Mouse (Mus musculus) kidney, postnatal 4 days (tissue): ENCODE measurements at regions not wholly inside any gene's neighbourhood (a gene's known extent, or its start where the extent isn't known, plus 50 kb on each side); places are given as distances from the start of the nearest gene placed in this dataset.

Experiments
- DNase-seq, 2 experiments: peaks; one replicate each; pipeline ENCODE4 v3.0.0; 2021; ENCODE audit warnings: mixed read lengths in 2 of 2

DNA sequence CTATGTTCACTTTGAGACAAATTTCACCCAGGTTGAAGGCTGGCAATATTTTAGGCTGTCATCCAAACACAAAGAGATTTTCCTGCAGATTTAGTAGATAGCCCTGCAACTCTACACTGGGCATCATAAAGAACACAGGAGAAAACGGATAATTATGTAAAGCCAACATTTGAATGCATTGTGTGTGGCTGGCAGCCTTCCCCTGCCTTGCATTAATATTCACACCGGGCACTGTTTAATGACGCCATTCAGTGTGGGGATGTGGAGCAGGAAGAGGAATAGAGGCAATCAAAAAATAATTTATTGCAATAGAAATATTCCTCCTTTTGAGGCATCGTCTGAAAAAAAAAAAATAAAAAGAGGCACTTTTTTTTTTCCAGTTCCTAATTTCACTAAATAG is 105.7 kb downstream of the Samd5 start:
- DNase-seq, result no peak

DNA sequence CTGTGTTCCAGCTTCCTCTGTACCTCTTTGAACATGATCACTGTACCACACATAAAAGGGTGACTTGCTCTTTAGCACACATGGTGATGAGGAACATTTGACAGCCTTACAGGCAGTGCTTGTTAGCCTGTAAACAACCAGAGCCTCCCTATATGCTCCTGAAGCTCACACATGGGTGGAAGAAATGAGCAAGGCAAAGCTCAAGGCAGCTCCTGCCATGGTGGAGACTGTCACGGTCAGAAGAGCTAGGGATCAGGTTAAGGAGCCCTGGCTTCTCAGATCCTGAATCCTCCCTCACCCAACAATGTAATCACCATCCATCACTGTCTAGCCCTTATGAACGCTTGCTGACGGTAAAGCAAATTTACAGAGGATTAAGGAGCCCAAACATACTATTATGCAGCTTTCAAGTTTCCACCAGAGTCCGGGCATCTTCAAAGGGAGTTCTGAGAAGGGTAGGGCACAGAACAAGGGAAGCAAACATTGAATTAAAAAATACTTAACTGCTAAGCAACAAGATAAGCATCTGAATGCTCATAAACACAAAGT is 117.4 kb downstream of the Samd5 start:
- no peak for DNase-seq

DNA sequence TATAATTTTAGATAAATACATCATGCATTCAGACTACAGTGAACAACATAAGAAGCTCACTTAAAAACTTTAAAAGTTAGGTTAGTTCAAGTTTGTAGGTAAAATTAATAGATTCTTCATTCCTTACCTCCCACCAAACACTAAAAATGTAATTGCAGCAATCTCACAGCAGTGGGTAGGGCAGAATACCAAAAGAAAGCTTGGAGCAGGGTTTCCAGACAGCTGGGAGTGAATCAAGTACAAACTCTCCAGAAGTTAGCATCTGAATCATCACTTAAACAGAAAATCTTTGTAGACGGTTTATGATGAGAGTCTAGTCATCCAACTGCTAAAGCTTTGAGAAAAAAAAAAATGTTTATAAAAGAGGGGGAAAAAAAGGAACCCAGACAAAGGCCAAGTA is 117.9 kb downstream of the Samd5 start:
- no peak for DNase-seq

DNA sequence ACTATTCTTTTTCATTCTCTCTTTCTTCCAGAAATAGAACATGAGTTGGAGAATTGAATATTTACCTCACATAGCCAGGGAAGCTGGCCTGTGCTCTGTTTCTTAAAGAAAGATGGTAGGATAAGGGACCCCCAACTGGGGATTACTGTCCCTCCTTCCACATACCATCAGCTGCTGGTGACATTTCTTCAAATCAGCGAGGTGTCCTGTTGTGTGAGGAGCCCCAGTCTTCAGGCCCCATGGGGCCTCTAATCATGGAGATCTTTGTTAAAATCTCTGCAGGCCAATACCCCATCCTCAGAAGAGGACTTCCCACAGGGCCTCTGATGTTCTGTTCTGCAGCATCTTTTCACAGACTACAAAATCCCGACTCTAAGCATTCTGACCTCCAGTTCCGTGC is 121.1 kb downstream of the Samd5 start:
- no peak for DNase-seq

DNA sequence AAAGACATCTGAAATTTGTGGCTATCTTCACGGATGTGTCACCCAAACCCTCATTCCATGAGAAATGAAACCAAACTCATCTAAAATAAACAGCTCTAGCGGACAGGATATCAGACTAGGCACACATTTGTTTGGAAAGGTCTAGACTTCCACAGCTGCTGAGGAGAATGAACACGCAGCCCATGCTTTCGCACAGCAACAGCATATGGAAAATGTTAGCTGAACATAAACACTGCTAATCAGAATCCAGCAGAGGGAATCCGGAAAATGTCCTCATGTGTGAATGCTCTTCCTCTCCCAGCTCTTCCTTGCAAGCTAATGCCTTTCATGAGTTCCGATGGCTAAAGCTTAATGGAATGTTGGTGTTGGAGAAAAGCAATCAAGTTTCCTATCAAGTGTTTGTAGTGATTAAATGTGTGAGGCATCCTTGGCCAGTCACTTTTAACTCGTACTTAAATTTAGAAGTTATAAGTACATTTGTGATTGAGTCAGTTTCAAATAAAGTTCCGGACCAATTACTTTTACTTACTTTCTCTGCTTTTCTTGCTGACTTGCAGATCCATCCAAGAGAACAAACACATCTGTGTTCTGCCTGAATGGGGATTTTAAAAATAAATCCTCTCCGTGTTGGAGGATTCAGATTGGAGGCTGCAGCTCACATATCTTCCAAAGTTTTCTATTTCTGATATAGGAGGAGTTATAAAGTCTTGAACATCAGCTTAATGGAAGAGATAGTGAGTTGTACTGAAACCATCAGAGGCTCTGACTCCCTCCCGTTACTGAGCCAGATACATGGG is 124.9 kb downstream of the Samd5 start:
- DNase-seq, result peak in 1 of 2 experiments; percentile 35

DNA sequence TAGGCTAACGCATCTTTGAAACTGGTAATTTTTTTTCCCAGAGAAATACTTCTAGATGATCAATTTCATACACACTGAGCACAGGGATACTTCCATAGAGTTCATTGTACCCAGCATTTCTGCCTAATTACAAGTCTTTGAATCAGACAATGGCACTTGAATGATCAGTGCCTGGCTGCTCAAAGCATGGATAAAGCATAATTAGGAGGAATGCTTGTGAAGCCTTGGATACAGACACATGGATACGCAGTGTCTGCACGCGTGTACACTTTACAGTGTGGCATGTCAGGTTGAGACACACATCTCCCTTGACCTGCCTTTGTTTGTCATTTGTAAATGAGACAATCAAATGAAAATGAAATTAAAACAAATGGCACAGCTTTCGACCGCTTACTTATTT is 129.2 kb downstream of the Samd5 start:
- DNase-seq, result no peak

DNA sequence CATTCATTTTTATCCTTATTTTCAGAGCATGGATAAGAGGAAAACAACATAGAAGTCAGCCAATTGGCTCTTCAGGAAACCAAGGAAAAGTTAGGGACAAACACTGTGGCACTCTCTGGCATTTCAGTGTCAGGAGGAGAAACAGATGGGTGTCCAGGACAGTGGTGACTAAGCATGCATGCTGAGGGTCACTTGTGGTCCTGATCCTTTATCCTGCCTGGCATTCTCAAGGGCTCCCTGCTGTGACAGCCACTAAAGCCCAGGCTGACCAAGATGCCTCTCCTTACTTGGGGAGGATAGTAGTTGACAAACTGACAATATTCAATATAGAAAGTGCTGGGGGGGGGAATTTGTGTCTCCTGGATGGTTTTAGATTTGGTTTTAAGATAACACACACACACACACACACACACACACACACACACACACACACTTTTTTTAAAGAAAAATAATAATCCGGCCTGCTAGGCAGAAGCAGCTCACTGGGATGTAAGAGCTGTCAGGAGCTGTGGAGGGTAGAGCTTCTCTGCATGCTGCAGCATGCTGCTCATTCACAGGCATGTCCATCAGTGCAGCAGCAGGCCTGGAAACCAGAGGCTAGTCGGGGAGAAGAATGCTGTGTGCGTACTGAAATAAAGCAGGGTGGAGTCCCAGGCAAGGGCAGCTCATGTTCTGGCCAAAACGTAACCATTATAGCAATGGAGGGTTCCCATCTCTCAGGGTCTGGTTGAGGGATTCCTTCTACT is 130.8 kb downstream of the Samd5 start:
- DNase-seq, result no peak

DNA sequence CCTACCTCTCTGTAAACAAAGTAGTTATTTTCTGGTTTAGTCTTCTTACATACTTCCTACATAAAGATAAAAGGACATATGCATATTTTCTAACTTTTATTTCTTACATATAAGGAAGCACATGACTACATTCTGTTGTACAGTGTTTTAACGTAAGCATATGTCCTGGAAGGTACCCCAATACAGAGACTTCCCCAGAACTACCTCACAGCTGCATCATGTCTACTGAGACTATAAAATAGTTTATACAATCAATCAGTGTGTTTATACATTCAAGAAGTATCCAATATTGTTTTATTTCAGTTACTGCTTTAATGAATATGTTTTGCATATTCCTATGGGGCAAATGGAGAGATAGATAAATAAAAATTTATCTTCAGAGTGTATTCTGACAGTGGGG is 133.4 kb downstream of the Samd5 start:
- no peak for DNase-seq

DNA sequence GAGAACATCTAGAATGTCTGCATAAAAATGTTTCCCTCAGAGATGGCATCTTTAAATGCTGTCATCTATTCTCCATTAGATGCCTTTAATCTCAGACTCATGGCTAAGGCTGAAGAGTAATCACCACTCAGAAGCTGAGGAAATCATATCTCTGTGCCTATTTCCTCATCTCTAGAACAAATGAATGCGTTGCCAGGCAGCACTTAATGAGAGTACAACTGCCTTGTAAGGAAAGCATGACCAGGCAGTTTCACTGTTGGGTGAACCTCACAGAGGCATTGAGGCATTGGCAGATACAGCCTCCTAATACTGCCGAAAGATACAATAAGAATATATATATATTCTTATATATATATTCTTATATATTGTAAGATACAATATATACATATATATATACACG is 137.3 kb downstream of the Samd5 start:
- no peak for DNase-seq

DNA sequence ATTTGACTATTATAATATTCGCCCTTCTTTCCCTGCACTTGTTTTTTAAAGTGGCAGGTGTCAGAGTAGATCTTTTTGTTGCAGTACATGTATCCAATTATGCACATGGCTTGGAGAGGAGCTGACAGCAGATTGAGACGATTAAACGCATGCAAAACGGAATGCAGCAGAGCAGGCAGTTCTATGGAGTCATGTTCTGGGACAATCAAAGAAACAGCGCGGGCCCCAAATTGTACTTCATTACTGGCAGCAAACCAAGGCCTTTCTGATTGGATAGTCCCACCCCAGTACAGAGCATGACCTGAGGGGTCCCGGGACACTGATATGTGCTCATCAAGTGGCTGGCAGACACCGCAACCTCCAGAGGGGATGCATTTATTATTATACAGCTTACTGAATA is 140.5 kb downstream of the Samd5 start:
- no peak for DNase-seq

DNA sequence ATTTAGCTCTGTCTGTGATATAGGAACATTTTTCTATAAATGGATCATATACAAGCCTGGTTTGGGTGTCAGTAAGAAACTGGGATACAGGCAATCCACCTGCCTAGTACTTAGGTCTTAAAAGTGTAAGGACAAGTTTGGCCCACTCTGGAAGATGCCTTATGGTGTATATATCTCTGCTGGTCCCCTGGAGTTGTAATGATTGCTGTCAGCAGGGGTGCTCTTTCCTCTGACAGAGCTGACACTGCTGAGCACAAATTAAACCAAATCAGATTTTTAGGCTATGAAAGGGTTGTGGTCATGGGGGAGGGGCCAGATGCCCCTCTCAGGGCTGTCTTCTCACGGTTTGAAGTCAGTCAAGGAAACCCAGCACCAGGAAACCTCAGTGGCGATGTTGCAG is 141.7 kb downstream of the Samd5 start:
- no peak for DNase-seq

DNA sequence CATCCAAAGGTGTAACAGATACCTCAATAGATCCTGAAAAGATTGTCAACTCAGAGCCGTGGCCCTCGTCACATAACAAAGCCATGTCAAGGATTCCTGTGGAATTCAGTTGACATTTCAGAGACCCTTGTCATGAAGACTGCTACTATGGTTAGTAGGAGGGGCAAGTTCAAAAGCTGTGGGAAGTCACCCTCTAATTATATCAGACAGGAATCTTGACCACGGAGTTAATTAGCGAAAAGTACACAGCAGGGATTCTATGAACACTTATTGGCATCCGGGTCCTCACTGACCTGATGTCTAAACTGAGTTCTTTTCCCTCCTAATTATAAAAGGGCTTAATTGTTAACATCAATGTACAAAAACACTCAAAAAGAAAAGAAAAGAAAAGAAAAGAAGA is 143.1 kb downstream of the Samd5 start:
- DNase-seq, result no peak

DNA sequence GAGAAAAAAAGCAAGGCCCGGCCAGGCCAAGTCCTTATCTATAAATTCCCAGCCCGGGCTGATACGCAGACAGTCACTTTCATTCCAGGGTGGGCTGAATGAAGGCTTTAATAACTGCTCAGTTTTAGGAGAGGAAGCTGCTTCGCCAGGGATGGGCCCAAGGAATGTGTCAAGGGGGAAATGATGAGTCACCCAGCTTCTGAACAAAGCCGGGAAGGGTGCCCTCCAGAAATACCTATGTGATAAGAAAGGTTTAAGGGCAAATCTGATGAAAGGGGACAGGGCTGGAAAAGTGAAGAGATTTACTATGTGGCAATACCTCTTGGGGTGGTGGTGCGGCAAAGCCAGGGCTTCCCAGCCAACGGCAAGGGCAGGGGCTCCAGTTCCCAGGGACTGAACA is 145.6 kb downstream of the Samd5 start:
- DNase-seq, result no peak

DNA sequence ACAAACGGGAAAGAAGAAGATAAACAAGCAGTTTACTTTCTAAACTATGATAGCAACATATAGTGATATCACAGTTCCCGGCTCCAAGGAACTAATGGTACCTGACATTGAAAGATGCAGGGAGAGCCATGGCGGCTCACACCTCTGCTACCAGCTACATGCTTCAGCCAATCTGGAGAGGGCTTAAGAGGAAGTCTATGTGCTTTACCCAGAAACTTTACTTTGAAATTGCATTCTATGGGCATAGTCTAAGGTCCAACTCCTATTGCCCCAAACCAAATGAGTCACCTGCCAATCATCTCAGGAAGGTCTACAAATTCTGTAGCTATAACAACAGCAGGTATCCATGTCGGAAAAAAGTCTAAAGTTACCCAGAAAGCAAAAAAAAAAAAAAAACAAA is 146.9 kb downstream of the Samd5 start:
- DNase-seq, result no peak

DNA sequence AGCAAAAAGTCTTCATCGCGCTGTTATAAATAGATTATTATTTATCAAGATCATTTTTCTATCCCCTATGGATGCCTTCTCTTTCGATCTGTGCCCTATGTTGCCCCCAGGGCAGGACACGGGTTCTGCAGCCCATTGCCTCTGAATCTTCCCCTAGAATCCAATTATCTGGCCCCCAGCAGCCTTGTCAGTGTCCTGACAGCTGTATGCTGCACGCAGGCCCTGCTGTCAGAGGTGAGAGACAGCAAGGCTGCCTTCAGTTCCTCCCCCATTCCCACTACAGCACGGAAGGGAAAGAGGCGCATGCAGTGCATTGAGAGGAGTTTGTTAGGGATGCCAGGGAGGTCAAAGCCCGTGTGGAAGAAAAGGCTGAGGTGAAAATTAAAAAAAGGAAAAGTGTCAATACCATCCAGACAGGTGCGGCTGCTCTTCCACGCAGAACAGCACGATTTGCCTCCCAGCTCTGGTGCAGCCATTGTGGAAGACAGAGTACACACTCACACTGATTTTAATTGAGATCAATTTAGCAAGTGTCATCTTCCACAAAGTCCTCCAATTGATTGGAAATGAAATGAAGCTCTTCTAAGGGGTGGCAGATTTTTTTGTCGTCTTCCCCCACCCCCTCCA is 165.1 kb downstream of the Samd5 start:
- DNase-seq, result no peak

DNA sequence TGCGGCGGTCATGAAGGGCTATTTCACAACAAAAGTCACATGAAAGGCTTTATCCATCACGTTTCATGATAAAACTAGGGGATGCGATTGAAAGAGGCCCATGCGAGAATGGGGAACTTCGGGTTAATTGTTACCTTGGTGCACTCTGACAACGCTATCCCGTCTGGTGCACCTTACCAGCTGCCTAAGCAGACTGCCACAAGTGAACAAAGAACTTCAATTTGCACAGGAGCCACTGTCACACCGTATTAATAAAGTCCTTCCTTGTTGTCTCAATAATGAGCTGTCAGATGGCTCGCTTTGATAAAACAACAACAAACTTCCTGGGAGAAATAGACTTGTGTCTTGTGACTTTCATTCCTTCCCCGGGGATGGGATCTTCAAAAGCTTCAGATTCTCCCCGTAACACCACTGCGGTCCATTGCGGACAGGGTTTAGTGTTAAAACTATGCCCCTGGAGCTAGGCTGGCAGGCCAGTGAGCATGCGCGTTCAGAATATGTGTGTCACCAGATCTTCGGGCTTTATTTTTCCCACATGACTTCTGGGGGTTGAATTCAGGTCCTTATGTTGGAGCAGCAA is 165.8 kb downstream of the Samd5 start:
- DNase-seq, result no peak

DNA sequence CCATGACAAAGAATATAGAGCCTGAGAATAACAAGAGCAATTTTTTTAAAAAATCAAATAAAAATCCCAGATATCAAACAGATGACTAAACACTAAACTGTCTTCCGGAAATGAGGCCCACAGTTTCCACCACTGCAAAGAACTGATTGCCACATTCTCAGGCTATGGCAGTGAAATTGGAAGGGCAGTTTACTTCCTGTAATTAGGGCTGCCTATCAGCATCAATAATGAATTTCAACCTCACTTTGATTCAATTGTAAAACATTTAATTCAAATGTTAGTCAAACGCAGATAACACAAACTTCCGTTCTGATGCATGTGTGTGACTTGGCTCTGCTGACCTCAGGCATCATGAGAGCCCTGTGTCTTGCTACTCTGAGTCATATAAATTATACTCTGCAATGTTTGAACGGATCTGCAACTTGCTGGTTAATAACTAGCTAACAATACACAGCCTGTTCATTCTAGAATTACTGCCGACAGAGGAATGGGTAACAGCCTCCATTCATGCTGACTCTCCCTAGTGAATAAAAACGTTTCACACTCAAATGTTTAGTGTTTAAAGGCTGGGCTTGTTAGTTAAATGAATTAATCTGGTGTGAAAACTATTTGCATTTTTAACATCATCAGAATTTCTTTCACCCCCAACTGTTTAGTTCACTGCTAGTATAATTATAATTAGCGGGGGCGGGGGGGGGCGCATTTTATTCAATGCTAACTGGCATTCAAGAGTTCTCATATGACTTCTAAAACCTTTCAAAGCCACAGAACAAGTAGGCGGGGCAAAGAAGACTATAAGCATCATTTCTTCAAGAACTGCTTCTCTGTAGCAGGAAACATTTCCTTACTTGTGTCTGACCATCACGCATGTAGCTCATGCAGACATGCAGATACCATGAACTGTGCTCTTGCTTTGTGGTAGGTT is 171.2 kb downstream of the Samd5 start:
- no peak for DNase-seq

DNA sequence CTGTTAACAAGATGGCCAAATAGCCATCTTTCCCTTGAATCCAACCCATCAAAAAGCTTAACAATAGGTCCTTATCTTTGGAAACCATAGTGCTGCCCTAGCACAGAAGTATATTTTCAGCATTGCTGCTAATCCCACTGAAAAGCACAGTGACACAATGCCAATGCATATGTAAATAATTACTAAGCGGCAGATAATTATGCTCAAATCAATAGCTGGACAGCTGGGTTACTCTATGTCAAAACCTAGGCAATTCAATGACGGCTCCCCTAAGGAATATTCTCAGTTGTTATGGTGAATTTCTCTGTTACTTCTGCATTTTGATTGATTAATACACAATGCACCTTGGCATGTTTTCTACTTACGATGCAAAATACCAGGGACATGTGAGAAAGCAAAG is 176.5 kb downstream of the Samd5 start:
- no peak for DNase-seq

DNA sequence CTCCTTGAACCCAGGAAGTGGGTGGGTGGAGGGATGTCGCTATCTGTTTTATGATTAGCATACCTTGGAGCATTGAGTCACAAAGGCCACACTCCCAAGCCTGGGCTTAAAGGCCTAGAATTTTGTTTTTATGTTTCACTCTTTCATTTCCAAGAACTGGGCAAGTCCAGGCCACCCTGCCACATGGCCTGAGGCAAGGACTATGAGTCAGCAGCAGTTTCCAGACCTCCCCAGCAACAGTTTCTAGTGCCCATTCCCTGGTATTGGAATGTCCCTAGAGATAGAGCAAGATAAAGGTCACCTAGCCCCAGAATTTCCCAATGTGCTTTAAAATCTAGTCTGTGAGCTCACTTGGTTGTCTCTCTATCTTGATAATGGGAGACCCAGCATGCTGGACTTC is 178.0 kb downstream of the Samd5 start:
- DNase-seq, result no peak

DNA sequence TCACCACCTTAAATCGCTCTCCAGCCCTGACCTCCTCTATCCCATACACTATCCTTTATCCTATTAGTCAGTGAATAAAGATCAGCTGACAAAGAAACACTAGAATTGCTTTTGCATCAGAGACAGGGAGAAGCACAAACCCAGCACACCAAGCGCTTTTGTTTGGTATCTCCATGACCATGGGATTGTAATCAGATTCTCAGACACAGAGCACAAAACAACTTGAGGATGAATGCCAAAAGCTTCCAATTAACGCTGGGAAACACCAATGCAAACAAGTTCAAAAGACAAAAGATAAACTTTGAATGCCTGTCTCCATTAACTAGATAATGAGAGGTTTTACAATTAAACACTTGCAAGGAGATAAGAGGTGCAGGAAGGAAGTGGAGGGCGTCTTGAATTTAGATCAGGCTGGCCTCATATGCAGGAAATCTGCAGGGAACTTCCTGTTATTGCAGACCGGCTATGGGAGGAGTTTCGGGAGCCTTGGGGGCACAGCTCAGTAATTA is 179.8 kb downstream of the Samd5 start:
- DNase-seq, result no peak

DNA sequence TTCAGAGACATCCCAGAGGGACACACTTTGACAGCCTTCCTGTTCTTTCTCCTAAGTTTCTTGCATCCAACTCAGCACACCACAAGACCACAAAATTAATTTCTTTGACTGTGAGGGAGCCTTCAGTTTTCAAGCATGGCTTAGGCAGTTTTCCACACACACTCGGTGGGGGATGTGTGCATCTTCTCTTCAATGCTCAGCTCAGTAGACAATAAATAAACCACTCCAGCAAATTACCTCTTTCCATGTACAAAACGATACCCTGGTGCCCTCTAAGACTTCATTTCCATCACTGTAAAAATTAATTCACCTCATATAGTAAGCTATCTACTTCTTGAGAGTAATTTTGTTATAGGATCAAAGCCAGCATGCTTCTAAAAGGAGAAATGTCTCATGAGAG is 184.6 kb downstream of the Samd5 start:
- DNase-seq, result no peak

DNA sequence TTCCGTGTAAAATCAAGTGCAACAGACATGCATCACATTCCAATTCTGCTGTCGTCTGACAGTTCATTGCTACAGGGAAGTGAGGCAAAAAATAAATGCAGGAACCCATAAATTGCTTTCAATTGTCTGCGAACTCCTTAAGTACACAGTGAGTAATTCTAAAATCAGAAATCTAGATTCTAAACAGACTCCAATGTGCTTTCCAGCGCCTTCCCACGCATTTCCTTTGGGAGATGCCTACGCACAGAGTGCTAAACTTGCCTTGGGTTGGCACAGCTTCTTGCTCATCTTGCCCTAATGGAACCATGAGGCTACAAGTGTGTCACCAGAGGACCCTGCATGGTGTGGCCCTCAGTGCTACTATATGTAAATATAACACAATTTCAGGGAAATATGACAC is 212.6 kb downstream of the Samd5 start:
- DNase-seq, result no peak
